Mouse (Mus musculus): ENCODE measurements at regions not wholly inside any gene's neighbourhood (a gene's known extent, or its start where the extent isn't known, plus 50 kb on each side); places are given as distances from the start of the nearest gene placed in this dataset.

GRCm38 (mm10) chr8:101621941-101622340 lies 1163.5 kb downstream of the Cdh11 start:
- intact Hi-C loops (cut with DNase I), result loop anchor here (10.0 kb wide), 1 partner anchor 193 kb away; no protein-coding TSS in a partner anchor
- no peak overlapping the region for H3K4me3 ChIP-seq
- H3K36me3 ChIP-seq (ENCODE audit: control insufficient read depth, insufficient read depth, low read length), result no peaks in the 10 kb centered on the region
- no peak overlapping the region for H3K27ac ChIP-seq
- no peak for TF ChIP-seq POLR2A (IDR thresholded peaks at IDR 0.05; ENCODE audit: insufficient read depth, low read depth, low read length)
- no peak for TF ChIP-seq CTCF (IDR thresholded peaks at IDR 0.05)
- TF ChIP-seq EP300 (IDR thresholded peaks at IDR 0.05; ENCODE audit: insufficient read depth, low read depth, low read length), result no peak
- no peaks in the 10 kb centered on the region for H3K27me3 ChIP-seq (ENCODE audit: control insufficient read depth, insufficient read depth, low read length)
- no peak for DNase-seq
- no peak overlapping the region for H3K9ac ChIP-seq (ENCODE audit: low read depth, low read length)
- no peaks in the 10 kb centered on the region for H3K79me2 ChIP-seq (replicated peaks; ENCODE audit: control insufficient read depth, insufficient read depth, low read length)
- no peaks in the 10 kb centered on the region for H3K4me1 ChIP-seq (ENCODE audit: control insufficient read depth, insufficient read depth, low read length)
- WGBS, result 63% methylated on average over 1 of the region's 1 CpGs

GRCm38 (mm10) chr8:101591115-101591514 lies 1194.3 kb downstream of the Cdh11 start:
- Histone ChIP-seq H3K4me1 (ENCODE audit: control insufficient read depth, insufficient read depth, low read length) (no peaks in the 10 kb centered on the region), H3K36me3 (ENCODE audit: control insufficient read depth, insufficient read depth, low read length) (no peaks in the 10 kb centered on the region), H3K27ac (no peak overlapping the region), H3K27me3 (ENCODE audit: control insufficient read depth, insufficient read depth, low read length) (no peaks in the 10 kb centered on the region), H3K4me3 (no peak overlapping the region), H3K79me2 (replicated peaks; ENCODE audit: control insufficient read depth, insufficient read depth, low read length) (no peaks in the 10 kb centered on the region), H3K9ac (ENCODE audit: low read depth, low read length) (no peak overlapping the region)
- TF ChIP-seq POLR2A (IDR thresholded peaks at IDR 0.05; ENCODE audit: insufficient read depth, low read depth, low read length) (no peak), CTCF (IDR thresholded peaks at IDR 0.05) (no peak), EP300 (IDR thresholded peaks at IDR 0.05; ENCODE audit: insufficient read depth, low read depth, low read length) (no peak)
- intact Hi-C loops (cut with DNase I), result no loop called here
- DNase-seq, result no peak

GRCm38 (mm10) chr8:101590639-101591038 lies 1194.8 kb downstream of the Cdh11 start:
- Histone ChIP-seq H3K9ac (ENCODE audit: low read depth, low read length) (no peak overlapping the region), H3K27ac (no peak overlapping the region), H3K4me1 (ENCODE audit: control insufficient read depth, insufficient read depth, low read length) (no peaks in the 10 kb centered on the region), H3K79me2 (replicated peaks; ENCODE audit: control insufficient read depth, insufficient read depth, low read length) (no peaks in the 10 kb centered on the region), H3K36me3 (ENCODE audit: control insufficient read depth, insufficient read depth, low read length) (no peaks in the 10 kb centered on the region), H3K4me3 (no peak overlapping the region), H3K27me3 (ENCODE audit: control insufficient read depth, insufficient read depth, low read length) (no peaks in the 10 kb centered on the region)
- intact Hi-C loops (cut with DNase I), result no loop called here
- TF ChIP-seq EP300 (IDR thresholded peaks at IDR 0.05; ENCODE audit: insufficient read depth, low read depth, low read length) (no peak), POLR2A (IDR thresholded peaks at IDR 0.05; ENCODE audit: insufficient read depth, low read depth, low read length) (no peak), CTCF (IDR thresholded peaks at IDR 0.05) (no peak)
- WGBS, result 75% methylated on average over 3 of the region's 3 CpGs
- no peak for DNase-seq

GRCm38 (mm10) chr8:101564447-101564846 lies 1221.0 kb downstream of the Cdh11 start:
- Histone ChIP-seq H3K27me3 (ENCODE audit: control insufficient read depth, insufficient read depth, low read length) (no peaks in the 10 kb centered on the region), H3K9ac (ENCODE audit: low read depth, low read length) (no peak overlapping the region), H3K27ac (no peak overlapping the region), H3K36me3 (ENCODE audit: control insufficient read depth, insufficient read depth, low read length) (no peaks in the 10 kb centered on the region), H3K79me2 (replicated peaks; ENCODE audit: control insufficient read depth, insufficient read depth, low read length) (no peaks in the 10 kb centered on the region), H3K4me1 (ENCODE audit: control insufficient read depth, insufficient read depth, low read length) (no peaks in the 10 kb centered on the region), H3K4me3 (no peak overlapping the region)
- TF ChIP-seq POLR2A (IDR thresholded peaks at IDR 0.05; ENCODE audit: insufficient read depth, low read depth, low read length), result no peak
- intact Hi-C loops (cut with DNase I), result no loop called here
- no peak for DNase-seq
- WGBS, result 83% methylated on average over 5 of the region's 5 CpGs

GRCm38 (mm10) chr8:101522758-101523157 lies 1262.7 kb downstream of the Cdh11 start:
- H3K27ac ChIP-seq, result no peak overlapping the region
- TF ChIP-seq EP300 (IDR thresholded peaks at IDR 0.05; ENCODE audit: insufficient read depth, low read depth, low read length) (no peak), CTCF (IDR thresholded peaks at IDR 0.05) (no peak), POLR2A (IDR thresholded peaks at IDR 0.05; ENCODE audit: insufficient read depth, low read depth, low read length) (no peak)
- no peaks in the 10 kb centered on the region for H3K27me3 ChIP-seq (ENCODE audit: control insufficient read depth, insufficient read depth, low read length)
- H3K4me3 ChIP-seq, result no peak overlapping the region
- DNase-seq, result no peak
- WGBS, result 41% methylated on average over 1 of the region's 1 CpGs
- H3K36me3 ChIP-seq (ENCODE audit: control insufficient read depth, insufficient read depth, low read length), result no peaks in the 10 kb centered on the region
- H3K4me1 ChIP-seq (ENCODE audit: control insufficient read depth, insufficient read depth, low read length), result no peaks in the 10 kb centered on the region
- intact Hi-C loops (cut with DNase I), result no loop called here
- H3K9ac ChIP-seq (ENCODE audit: low read depth, low read length), result no peak overlapping the region
- H3K79me2 ChIP-seq (replicated peaks; ENCODE audit: control insufficient read depth, insufficient read depth, low read length), result no peaks in the 10 kb centered on the region

GRCm38 (mm10) chr8:101478554-101479314 lies 1306.7 kb downstream of the Cdh11 start:
- Histone ChIP-seq H3K4me3 (no peak overlapping the region), H3K4me1 (ENCODE audit: control insufficient read depth, insufficient read depth, low read length) (no peaks in the 10 kb centered on the region), H3K79me2 (replicated peaks; ENCODE audit: control insufficient read depth, insufficient read depth, low read length) (no peaks in the 10 kb centered on the region), H3K27me3 (ENCODE audit: control insufficient read depth, insufficient read depth, low read length) (no peaks in the 10 kb centered on the region), H3K27ac (no peak overlapping the region), H3K36me3 (ENCODE audit: control insufficient read depth, insufficient read depth, low read length) (no peaks in the 10 kb centered on the region), H3K9ac (ENCODE audit: low read depth, low read length) (no peak overlapping the region)
- TF ChIP-seq POLR2A (IDR thresholded peaks at IDR 0.05; ENCODE audit: insufficient read depth, low read depth, low read length) (no peak), CTCF (IDR thresholded peaks at IDR 0.05) (no peak), EP300 (IDR thresholded peaks at IDR 0.05; ENCODE audit: insufficient read depth, low read depth, low read length) (no peak)
- WGBS, result 60% methylated on average over 2 of the region's 2 CpGs
- intact Hi-C loops (cut with DNase I), result no loop called here
- DNase-seq, result no peak
